Mouse (Mus musculus): ENCODE data around the gene Mnat1. TPM values are rescaled to one million over a fixed set of nuclear protein-coding genes. Genes with fewer than 3 reads are reported as not detected.

Mnat1 gene
- polyA plus RNA-seq, 1 experiment from 2014 or later, result 15.2 TPM

GRCm38 (mm10) chr12:73232586-73232985, 109.1 kb downstream of the Mnat1 start:
- TF ChIP-seq CTCF (IDR thresholded peaks at IDR 0.05; ENCODE audit: low read depth), result no peak
- Histone ChIP-seq H3K4me1 (replicated peaks; ENCODE audit: control insufficient read depth, insufficient read depth, low read length) (no peaks in the 10 kb centered on the region), H3K27me3 (replicated peaks; ENCODE audit: control insufficient read depth, insufficient read depth, low read length) (no peaks in the 10 kb centered on the region), H3K4me3 (ENCODE audit: low read depth, low read length) (no peak overlapping the region), H3K27ac (ENCODE audit: low read depth, low read length) (no peak overlapping the region), H3K4me2 (replicated peaks; ENCODE audit: low read depth) (no peak overlapping the region), H3K9me3 (ENCODE audit: control insufficient read depth) (no peaks in the 10 kb centered on the region), H3K36me3 (ENCODE audit: control insufficient read depth, insufficient read depth) (peaks cover 4% of the 10 kb centered on the region), H3K9ac (ENCODE audit: low read depth, low read length) (no peak overlapping the region)
- no peak for ATAC-seq
- WGBS, result 77% methylated on average over 2 of the region's 2 CpGs

- 69% methylated on average over 10 of the region's 10 CpGs for WGBS
- no peaks in the 10 kb centered on the region for H3K36me3 ChIP-seq (ENCODE audit: control insufficient read depth, insufficient read depth)
- TF ChIP-seq CTCF (IDR thresholded peaks at IDR 0.05; ENCODE audit: low read depth), result no peak
Observed at GRCm38 (mm10) chr12:73241960-73242359, 118.4 kb downstream of the Mnat1 start.

DNA sequence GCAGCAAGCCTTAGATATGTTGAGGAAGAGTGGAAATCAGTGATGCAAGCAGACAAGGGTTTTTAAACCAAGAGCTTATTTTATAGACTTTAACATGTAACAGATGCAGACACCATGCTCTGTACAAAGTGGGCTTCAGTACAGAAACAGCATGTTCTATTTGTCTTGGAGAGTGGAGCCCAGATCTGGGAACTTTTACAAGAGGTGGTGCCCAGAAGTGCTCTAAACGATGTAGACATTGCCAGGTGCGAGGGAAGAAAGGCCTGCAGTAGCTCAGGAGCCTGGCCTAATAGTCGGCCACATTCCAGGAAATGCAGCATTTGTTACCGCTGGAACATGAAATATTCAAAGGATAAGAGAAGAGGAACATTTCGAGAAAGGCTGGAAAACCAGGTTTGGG, 122.2 kb downstream of the Mnat1 start:
- Histone ChIP-seq H3K4me1 (replicated peaks; ENCODE audit: control insufficient read depth, insufficient read depth, low read length) (no peaks in the 10 kb centered on the region), H3K36me3 (ENCODE audit: control insufficient read depth, insufficient read depth) (no peaks in the 10 kb centered on the region), H3K27me3 (replicated peaks; ENCODE audit: control insufficient read depth, insufficient read depth, low read length) (no peaks in the 10 kb centered on the region), H3K9ac (ENCODE audit: low read depth, low read length) (no peak overlapping the region), H3K9me3 (ENCODE audit: control insufficient read depth) (no peaks in the 10 kb centered on the region), H3K4me3 (ENCODE audit: low read depth, low read length) (no peak overlapping the region), H3K4me2 (replicated peaks; ENCODE audit: low read depth) (no peak overlapping the region), H3K27ac (ENCODE audit: low read depth, low read length) (no peak overlapping the region)
- ATAC-seq, result no peak
- 67% methylated on average over 5 of the region's 5 CpGs for WGBS
- TF ChIP-seq CTCF (IDR thresholded peaks at IDR 0.05; ENCODE audit: low read depth), result no peak

More at GRCm38 (mm10) chr12:73241960-73242359, 118.4 kb downstream of the Mnat1 start:
- Histone ChIP-seq H3K9ac (ENCODE audit: low read depth, low read length) (no peak overlapping the region), H3K4me2 (replicated peaks; ENCODE audit: low read depth) (no peak overlapping the region), H3K9me3 (ENCODE audit: control insufficient read depth) (no peaks in the 10 kb centered on the region), H3K27ac (ENCODE audit: low read depth, low read length) (no peak overlapping the region), H3K4me3 (ENCODE audit: low read depth, low read length) (no peak overlapping the region), H3K4me1 (replicated peaks; ENCODE audit: control insufficient read depth, insufficient read depth, low read length) (no peaks in the 10 kb centered on the region), H3K27me3 (replicated peaks; ENCODE audit: control insufficient read depth, insufficient read depth, low read length) (no peaks in the 10 kb centered on the region)
- ATAC-seq, result no peak

DNA sequence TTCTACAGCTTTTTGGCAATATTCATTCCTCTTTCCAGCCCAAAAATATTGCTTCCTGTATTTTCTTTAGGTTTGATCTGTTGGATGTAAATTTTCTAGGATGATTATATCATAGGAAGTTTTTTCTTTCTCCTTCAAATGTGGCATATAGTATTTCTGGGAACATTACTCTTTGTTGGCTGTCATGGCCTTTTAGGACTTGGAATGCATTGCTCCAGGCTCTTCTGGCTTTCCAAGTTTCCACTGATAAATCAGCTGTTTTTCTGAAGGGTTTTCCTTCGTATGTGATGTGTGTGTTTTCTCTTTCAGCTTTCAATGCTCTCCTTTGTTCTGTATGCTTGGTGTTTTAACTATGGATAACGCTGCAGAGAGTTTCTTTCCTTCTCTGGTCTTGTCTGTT, 131.5 kb downstream of the Mnat1 start:
- no peak overlapping the region for H3K9ac ChIP-seq (ENCODE audit: low read depth, low read length)
- H3K4me3 ChIP-seq (ENCODE audit: low read depth, low read length), result no peak overlapping the region
- no peaks in the 10 kb centered on the region for H3K4me1 ChIP-seq (replicated peaks; ENCODE audit: control insufficient read depth, insufficient read depth, low read length)
- 76% methylated on average over 2 of the region's 2 CpGs for whole genome bisulfite sequencing
- H3K27ac ChIP-seq (ENCODE audit: low read depth, low read length), result no peak overlapping the region
- no peak for TF ChIP-seq CTCF (IDR thresholded peaks at IDR 0.05; ENCODE audit: low read depth)
- H3K27me3 ChIP-seq (replicated peaks; ENCODE audit: control insufficient read depth, insufficient read depth, low read length), result no peaks in the 10 kb centered on the region
- no peak for ATAC-seq
- no peaks in the 10 kb centered on the region for H3K9me3 ChIP-seq (ENCODE audit: control insufficient read depth)
- H3K4me2 ChIP-seq (replicated peaks; ENCODE audit: low read depth), result no peak overlapping the region
- H3K36me3 ChIP-seq (ENCODE audit: control insufficient read depth, insufficient read depth), result no peaks in the 10 kb centered on the region

DNA sequence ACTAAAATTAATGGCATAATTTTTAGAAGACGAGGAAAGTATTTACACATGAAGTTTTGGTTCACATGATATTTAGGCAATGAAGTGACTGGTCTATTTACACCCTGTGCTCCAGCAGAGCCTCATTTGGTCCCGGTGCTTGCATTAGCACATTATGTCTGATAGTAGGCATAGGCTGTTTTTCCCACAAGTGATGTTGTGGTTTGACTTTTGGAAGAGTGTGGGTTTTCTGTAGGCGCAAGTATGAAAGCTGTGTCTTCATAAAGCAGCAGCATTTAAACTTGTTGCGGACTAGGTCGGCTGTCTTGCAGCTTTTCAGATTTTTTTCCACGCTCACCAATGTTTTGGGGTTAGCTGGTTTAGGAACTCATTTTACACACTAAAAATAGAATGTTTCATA, 135.8 kb downstream of the Mnat1 start:
- no peak for ATAC-seq
- Histone ChIP-seq H3K9me3 (ENCODE audit: control insufficient read depth) (no peaks in the 10 kb centered on the region), H3K4me1 (replicated peaks; ENCODE audit: control insufficient read depth, insufficient read depth, low read length) (no peaks in the 10 kb centered on the region), H3K4me3 (ENCODE audit: low read depth, low read length) (no peak overlapping the region), H3K27me3 (replicated peaks; ENCODE audit: control insufficient read depth, insufficient read depth, low read length) (no peaks in the 10 kb centered on the region), H3K36me3 (ENCODE audit: control insufficient read depth, insufficient read depth) (no peaks in the 10 kb centered on the region), H3K27ac (ENCODE audit: low read depth, low read length) (no peak overlapping the region), H3K4me2 (replicated peaks; ENCODE audit: low read depth) (no peak overlapping the region), H3K9ac (ENCODE audit: low read depth, low read length) (no peak overlapping the region)
- TF ChIP-seq CTCF (IDR thresholded peaks at IDR 0.05; ENCODE audit: low read depth), result no peak
- 91% methylated on average over 6 of the region's 6 CpGs for WGBS

- Histone ChIP-seq H3K36me3 (ENCODE audit: control insufficient read depth, insufficient read depth) (no peaks in the 10 kb centered on the region), H3K27me3 (replicated peaks; ENCODE audit: control insufficient read depth, insufficient read depth, low read length) (no peaks in the 10 kb centered on the region), H3K27ac (ENCODE audit: low read depth, low read length) (no peak overlapping the region), H3K9me3 (ENCODE audit: control insufficient read depth) (no peaks in the 10 kb centered on the region), H3K9ac (ENCODE audit: low read depth, low read length) (no peak overlapping the region), H3K4me2 (replicated peaks; ENCODE audit: low read depth) (no peak overlapping the region), H3K4me1 (replicated peaks; ENCODE audit: control insufficient read depth, insufficient read depth, low read length) (no peaks in the 10 kb centered on the region), H3K4me3 (ENCODE audit: low read depth, low read length) (no peak overlapping the region)
- TF ChIP-seq CTCF (IDR thresholded peaks at IDR 0.05; ENCODE audit: low read depth), result no peak
- no peak for ATAC-seq
- 90% methylated on average over 1 of the region's 1 CpGs for WGBS
Observed at GRCm38 (mm10) chr12:73260339-73260738, 136.8 kb downstream of the Mnat1 start.

GRCm38 (mm10) chr12:73265381-73265978, 142.0 kb downstream of the Mnat1 start:
- Histone ChIP-seq H3K36me3 (ENCODE audit: control insufficient read depth, insufficient read depth) (no peaks in the 10 kb centered on the region), H3K9me3 (ENCODE audit: control insufficient read depth) (no peaks in the 10 kb centered on the region), H3K9ac (ENCODE audit: low read depth, low read length) (no peak overlapping the region), H3K4me1 (replicated peaks; ENCODE audit: control insufficient read depth, insufficient read depth, low read length) (no peaks in the 10 kb centered on the region), H3K27ac (ENCODE audit: low read depth, low read length) (no peak overlapping the region), H3K4me2 (replicated peaks; ENCODE audit: low read depth) (no peak overlapping the region), H3K27me3 (replicated peaks; ENCODE audit: control insufficient read depth, insufficient read depth, low read length) (no peaks in the 10 kb centered on the region), H3K4me3 (ENCODE audit: low read depth, low read length) (no peak overlapping the region)
- no peak for TF ChIP-seq CTCF (IDR thresholded peaks at IDR 0.05; ENCODE audit: low read depth)
- WGBS, result 75% methylated on average over 3 of the region's 3 CpGs
- ATAC-seq, result no peak

Data from intestine, postnatal 0 days (tissue).